Mouse (Mus musculus) gastrocnemius, postnatal 36 days (tissue): Measurements from ENCODE around the gene Olfr371. TPM values are rescaled to one million over a fixed set of nuclear protein-coding genes. Genes with fewer than 3 reads are reported as not detected.

Source experiments
- DNase-seq, 2 experiments: peaks; one replicate each; pipeline ENCODE4 v3.0.0; 2022
- intact Hi-C: fragments of 180-260 bp; cut with DNase I; formaldehyde crosslinking; loops from one replicate; pipeline ENCODE4 v1.15.1; 2025
- long read RNA-seq, 2 experiments: library from polyadenylated mRNA; stranded (forward); transcript quantifications; one replicate each; pipeline ENCODE4 v2.0.0; 2021
- total RNA-seq, 2 experiments: library from RNA; stranded (reverse); gene quantifications; 2 replicates each; pipeline ENCODE4 v1.2.3; 2021

Olfr371 gene
- not detected for total RNA-seq
- long read RNA-seq, experiment 1 = 0 reads
- long read RNA-seq, experiment 2 = 0 reads

DNA sequence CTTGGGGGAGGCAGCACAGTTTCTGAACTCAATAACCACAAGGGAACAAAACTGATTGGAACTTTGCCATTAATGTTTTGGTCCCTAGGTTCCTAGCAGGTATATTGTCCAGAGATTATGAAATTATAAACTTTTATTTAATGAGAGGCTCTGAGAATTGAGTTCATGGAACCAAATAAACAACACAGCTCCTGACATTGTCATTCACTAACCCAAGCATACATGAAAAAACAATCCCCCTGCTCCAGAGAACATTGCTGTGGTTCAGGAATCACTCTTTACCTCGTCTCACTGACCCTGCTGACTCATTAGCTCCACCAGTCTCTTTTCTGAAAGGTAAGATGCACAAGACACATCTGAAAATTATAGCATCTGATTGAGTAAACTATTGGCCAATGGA is at the start of gene Olfr371:
TSS of gene Olfr371 (plus strand) at position 301 of the 400 bp plus-strand sequence.
- intact Hi-C loops = no loop called here

DNA sequence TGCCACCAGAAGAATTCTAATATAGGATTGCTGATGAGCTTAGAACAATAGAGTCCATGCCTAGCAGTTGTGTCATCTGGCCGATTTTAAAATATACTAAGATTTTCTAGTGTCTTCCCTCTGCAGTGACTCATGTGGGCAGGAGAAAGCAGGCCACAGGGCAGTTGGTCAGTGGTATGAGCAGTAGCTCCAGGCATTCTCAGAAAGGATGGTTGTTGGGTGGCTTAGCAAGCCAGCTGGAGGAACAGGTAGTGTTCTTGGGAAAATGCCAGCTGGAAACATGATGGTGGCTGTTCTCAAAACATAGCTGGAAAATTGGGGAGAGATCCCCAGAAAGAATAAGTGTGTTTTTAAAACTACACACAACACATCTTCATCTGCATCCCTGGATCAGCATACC is 33.4 kb upstream of the Olfr371 start:
- DNase-seq = no peak
- intact Hi-C loops = no loop called here

More for the DNA sequence above, at the start of gene Olfr371:
- DNase-seq = no peak

- intact Hi-C loops = no loop called here
Measured at GRCm38 (mm10) chr8:85220220-85220619, 5.6 kb upstream of the Olfr371 start.

DNA sequence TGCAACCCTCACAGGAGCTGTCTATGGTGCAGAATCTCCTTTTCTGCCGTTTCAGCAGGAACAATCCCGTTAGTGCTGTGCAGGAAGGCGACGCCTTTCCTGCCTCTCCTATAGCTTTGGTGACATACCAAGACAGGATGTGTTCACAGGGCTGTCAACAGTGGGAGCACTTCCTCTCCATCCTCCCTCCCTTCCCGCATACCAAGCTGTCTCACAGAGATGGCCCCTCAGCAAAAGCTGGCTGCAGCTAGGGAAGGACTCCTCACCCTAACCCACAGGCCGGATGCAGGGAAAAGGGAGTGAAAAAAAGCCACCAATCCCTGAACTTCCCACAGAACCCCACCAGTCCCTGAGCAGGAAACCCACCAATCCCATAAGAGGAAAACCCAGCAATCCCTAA is 4.8 kb upstream of the Olfr371 start:
- no peak for DNase-seq
- intact Hi-C loops = no loop called here

More at GRCm38 (mm10) chr8:85220220-85220619, 5.6 kb upstream of the Olfr371 start:
- DNase-seq = no peak

DNA sequence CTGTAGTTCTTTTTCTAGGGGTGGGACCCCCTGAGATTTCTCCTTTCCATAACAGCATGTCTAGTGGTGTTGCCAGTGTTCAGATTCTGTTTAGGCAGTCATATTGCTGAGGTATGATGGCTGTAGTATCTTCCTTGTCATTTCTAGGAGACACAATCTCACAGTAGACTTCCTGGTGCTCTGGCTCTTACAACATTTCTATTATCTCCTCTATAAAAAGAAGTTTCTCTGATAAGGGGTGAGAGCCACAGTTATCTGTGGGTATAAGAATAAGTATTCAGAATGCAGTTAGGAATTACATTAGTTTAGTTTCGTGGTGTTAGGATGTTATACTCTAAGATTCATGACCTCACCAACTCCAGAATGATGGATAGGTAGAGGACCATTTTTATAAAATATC is 1.5 kb downstream of the Olfr371 start:
- intact Hi-C loops = no loop called here
- DNase-seq = no peak

Other genes starting within 250 kb of the Olfr371 start
- 10 to 100 TPM in 1 of 2 experiments, 1 to 10 TPM in 1; 4.3 to 12.8 TPM for gene Junb, start 247.3 kb upstream of the Olfr371 start, total RNA-seq
- 1 to 10 TPM; 1.4 to 1.5 TPM for gene Hook2, start 235.4 kb upstream of the Olfr371 start, total RNA-seq
- gene Best2, start 211.5 kb upstream of the Olfr371 start, total RNA-seq = not detected
- gene Asna1, start 200.7 kb upstream of the Olfr371 start, total RNA-seq = 10 to 100 TPM; 49.7 to 50.8 TPM
- 10 to 100 TPM; 71.9 to 73.6 TPM for gene Trir, start 199.2 kb upstream of the Olfr371 start, total RNA-seq
- gene Tnpo2, start 189.1 kb upstream of the Olfr371 start, total RNA-seq = 10 to 100 TPM; 29.3 to 29.7 TPM
- 1 to 10 TPM; 1.4 to 2.4 TPM for gene Fbxw9, start 165.9 kb upstream of the Olfr371 start, total RNA-seq
- not detected for gene Gm5741, start 158.0 kb upstream of the Olfr371 start, total RNA-seq
- gene Dhps, start 154.2 kb upstream of the Olfr371 start, total RNA-seq = 10 to 100 TPM; 18.2 to 23.6 TPM
- gene Wdr83os, start 145.2 kb upstream of the Olfr371 start, total RNA-seq = 10 to 100 TPM; 37.3 to 44.5 TPM
- 10 to 100 TPM; 13.5 to 15.6 TPM for gene Wdr83, start 144.7 kb upstream of the Olfr371 start, total RNA-seq
- gene Man2b1, start 142.7 kb upstream of the Olfr371 start, total RNA-seq = 1 to 10 TPM; 9.0 TPM
- 1 to 10 TPM in 1 of 2 experiments, under 1 TPM in 1; 0.76 to 1.1 TPM for gene Zfp791, start 102.9 kb upstream of the Olfr371 start, total RNA-seq
- not detected for gene Cks1brt, start 74.1 kb upstream of the Olfr371 start, total RNA-seq
- gene Orc6, start 73.6 kb downstream of the Olfr371 start, total RNA-seq = 1 to 10 TPM; 3.5 to 4.9 TPM
- 10 to 100 TPM; 45.3 to 52.1 TPM for gene Vps35, start 73.8 kb downstream of the Olfr371 start, total RNA-seq
- gene Mylk3, start 160.4 kb downstream of the Olfr371 start, total RNA-seq = under 1 TPM; 0.38 to 0.54 TPM
- gene 4921524J17Rik, start 206.8 kb downstream of the Olfr371 start, total RNA-seq = 10 to 100 TPM; 11.4 to 14.2 TPM